Mouse (Mus musculus): ENCODE data around the gene Tfap2d.

Tfap2d gene

GRCm38 (mm10) chr1:19102631-19103030 is at the start of gene Tfap2d:
TSS of gene Tfap2d (plus strand) at chr1:19103022.
- ATAC-seq (ENCODE audit: low TSS enrichment), result no peak

GRCm38 (mm10) chr1:19056300-19056699 is 46.5 kb upstream of the Tfap2d start:
- ATAC-seq (ENCODE audit: low TSS enrichment), result peak; percentile 93

- no peak for ATAC-seq (ENCODE audit: low TSS enrichment)
Measured at GRCm38 (mm10) chr1:19056861-19057260, 46.0 kb upstream of the Tfap2d start.

- no peak for ATAC-seq (ENCODE audit: low TSS enrichment)
Measured at GRCm38 (mm10) chr1:19088078-19088477, 14.7 kb upstream of the Tfap2d start.

GRCm38 (mm10) chr1:19096921-19097320 is 5.9 kb upstream of the Tfap2d start:
- ATAC-seq (ENCODE audit: low TSS enrichment), result no peak

GRCm38 (mm10) chr1:19103316-19103715 is 494 bp downstream of the Tfap2d start:
- ATAC-seq (ENCODE audit: low TSS enrichment), result no peak

GRCm38 (mm10) chr1:19103776-19104142 is 937 bp downstream of the Tfap2d start:
- ATAC-seq (ENCODE audit: low TSS enrichment), result no peak

GRCm38 (mm10) chr1:19104143-19104857 is 1.5 kb downstream of the Tfap2d start:
- no peak; the same call in 1 of the 2 replicates for ATAC-seq (ENCODE audit: low TSS enrichment)

- no peak for ATAC-seq (ENCODE audit: low TSS enrichment)
Measured at GRCm38 (mm10) chr1:19106401-19106800, 3.6 kb downstream of the Tfap2d start.

GRCm38 (mm10) chr1:19106841-19107800 is 4.3 kb downstream of the Tfap2d start:
- ATAC-seq (ENCODE audit: low TSS enrichment), result no peak

- no peak for ATAC-seq (ENCODE audit: low TSS enrichment)
Measured at GRCm38 (mm10) chr1:19107801-19108200, 5.0 kb downstream of the Tfap2d start.

GRCm38 (mm10) chr1:19109711-19110110 is 6.9 kb downstream of the Tfap2d start:
- no peak for ATAC-seq (ENCODE audit: low TSS enrichment)

GRCm38 (mm10) chr1:19110211-19110610 is 7.4 kb downstream of the Tfap2d start:
- ATAC-seq (ENCODE audit: low TSS enrichment), result no peak

- ATAC-seq (ENCODE audit: low TSS enrichment), result no peak
Measured at GRCm38 (mm10) chr1:19111020-19111419, 8.2 kb downstream of the Tfap2d start.

- ATAC-seq (ENCODE audit: low TSS enrichment), result peak; percentile 93
Measured at GRCm38 (mm10) chr1:19178742-19179397, 76.0 kb downstream of the Tfap2d start.

GRCm38 (mm10) chr1:19205649-19206048 is 102.8 kb downstream of the Tfap2d start:
- ATAC-seq (ENCODE audit: low TSS enrichment), result no peak

- ATAC-seq (ENCODE audit: low TSS enrichment), result no peak
Measured at GRCm38 (mm10) chr1:19206194-19206593, 103.4 kb downstream of the Tfap2d start.

GRCm38 (mm10) chr1:19207611-19208010 is 104.8 kb downstream of the Tfap2d start:
- ATAC-seq (ENCODE audit: low TSS enrichment), result no peak

- no peak for ATAC-seq (ENCODE audit: low TSS enrichment)
Measured at GRCm38 (mm10) chr1:19208641-19209358, 106.0 kb downstream of the Tfap2d start, which contains the start of gene Tfap2b. TSS of gene Tfap2b (plus strand) at chr1:19208914.

GRCm38 (mm10) chr1:19209359-19209745 is 106.5 kb downstream of the Tfap2d start:
- ATAC-seq (ENCODE audit: low TSS enrichment), result no peak

- no peak for ATAC-seq (ENCODE audit: low TSS enrichment)
Measured at GRCm38 (mm10) chr1:19209776-19210175, 107.0 kb downstream of the Tfap2d start.

Measured in frontal cortex, adult (tissue).